Mouse (Mus musculus): ENCODE measurements at regions not wholly inside any gene's neighbourhood (a gene's known extent, or its start where the extent isn't known, plus 50 kb on each side); places are given as distances from the start of the nearest gene placed in this dataset.

DNA sequence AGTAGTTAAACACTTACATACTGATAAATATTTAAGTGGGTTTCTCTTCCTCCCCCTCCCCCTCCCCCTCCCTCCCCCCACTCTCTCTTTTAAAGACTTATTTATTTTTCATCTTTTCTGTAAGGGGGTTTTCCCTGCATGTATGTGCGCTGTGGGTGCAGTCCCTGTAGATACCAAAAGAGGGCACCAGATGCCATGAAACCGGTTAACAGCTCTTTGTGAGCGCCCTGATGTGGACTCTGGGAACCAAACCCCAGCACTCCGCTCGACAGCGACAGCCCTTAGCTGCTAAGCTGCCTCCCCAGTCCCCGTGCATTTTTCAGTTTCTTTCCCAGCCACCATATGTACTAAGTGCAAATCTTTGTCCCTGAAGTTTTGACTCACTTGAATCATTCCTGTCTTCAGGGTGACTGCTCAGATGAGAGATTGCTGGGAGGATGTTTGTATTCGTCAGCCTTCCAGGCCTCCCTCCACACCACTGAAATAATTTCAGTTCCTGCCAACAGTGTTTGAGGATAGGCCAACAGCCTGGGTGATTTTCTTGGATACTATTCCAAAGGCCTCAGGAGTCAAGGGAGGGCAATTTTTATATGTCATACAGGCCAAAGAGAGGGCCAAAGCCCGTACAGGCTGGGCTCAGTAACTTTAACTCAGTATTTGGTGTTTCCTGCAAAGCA is 309.3 kb downstream of the Prdm2 start:
- TF ChIP-seq CTCF (IDR thresholded peaks at IDR 0.05; ENCODE audit: low read depth) (no peak), EP300 (IDR thresholded peaks at IDR 0.05; ENCODE audit: low read depth) (no peak)

Data from liver, embryonic 14.5 days (tissue).